Mouse (Mus musculus) testis, postnatal 14 days (tissue): ENCODE data around the gene Klkb1.
A peak's percentile ranks its signal among the peaks of the same experiment; 100 is the strongest.

Experiments
- DNase-seq: peaks from one replicate; pipeline ENCODE4 v3.0.0; 2021; ENCODE audit warnings: low spot score

The Klkb1 gene

GRCm38 (mm10) chr8:45268485-45268884, 26.2 kb downstream of the Klkb1 start:
- no peak for DNase-seq

- no peak for DNase-seq
Observed at GRCm38 (mm10) chr8:45267611-45268391, 26.9 kb downstream of the Klkb1 start.

- no peak for DNase-seq
Observed at GRCm38 (mm10) chr8:45266993-45267392, 27.7 kb downstream of the Klkb1 start.

- no peak for DNase-seq
Observed at GRCm38 (mm10) chr8:45264918-45265317, 29.7 kb downstream of the Klkb1 start.

- no peak for DNase-seq
Observed at GRCm38 (mm10) chr8:45262851-45263250, 31.8 kb downstream of the Klkb1 start.

- DNase-seq: no peak
Observed at GRCm38 (mm10) chr8:45261920-45262319, 32.7 kb downstream of the Klkb1 start, which contains the start of gene F11. TSS of gene F11 (minus strand) at chr8:45262031.

- DNase-seq: no peak
Observed at GRCm38 (mm10) chr8:45258421-45258820, 36.2 kb downstream of the Klkb1 start.

- no peak for DNase-seq
Observed at GRCm38 (mm10) chr8:45255040-45255439, 39.6 kb downstream of the Klkb1 start.

- DNase-seq: no peak
Observed at GRCm38 (mm10) chr8:45254194-45254842, 40.3 kb downstream of the Klkb1 start.

- DNase-seq: no peak
Observed at GRCm38 (mm10) chr8:45253586-45253985, 41.1 kb downstream of the Klkb1 start.

- no peak for DNase-seq
Observed at GRCm38 (mm10) chr8:45253111-45253510, 41.5 kb downstream of the Klkb1 start.

- DNase-seq: no peak
Observed at GRCm38 (mm10) chr8:45246307-45246706, 48.4 kb downstream of the Klkb1 start.

GRCm38 (mm10) chr8:45239363-45239762, 55.3 kb downstream of the Klkb1 start:
- DNase-seq: no peak

GRCm38 (mm10) chr8:45238282-45238681, 56.4 kb downstream of the Klkb1 start:
- DNase-seq: no peak

GRCm38 (mm10) chr8:45236164-45236912, 58.3 kb downstream of the Klkb1 start:
- DNase-seq: peak; percentile 7

- DNase-seq: no peak
Observed at GRCm38 (mm10) chr8:45235228-45235627, 59.4 kb downstream of the Klkb1 start.

GRCm38 (mm10) chr8:45233256-45233655, 61.4 kb downstream of the Klkb1 start:
- DNase-seq: no peak
